Mouse (Mus musculus) splenic B cell, adult 2 months (primary cell): Measurements from ENCODE around the gene Vmn1r81.

ENCODE experiments used
- DNase-seq: peaks from one replicate; pipeline ENCODE4 v3.0.0-alpha.2; 2011; ENCODE audit warnings: low read depth, low spot score
- H3K27me3 ChIP-seq: 2 replicates; pipeline ENCODE4 v1.6.1; 2012; ENCODE audit warnings: mild to moderate bottlenecking, low read length, moderate library complexity, mixed read lengths; ENCODE audit not compliant: control insufficient read depth, poor library complexity, insufficient read depth, severe bottlenecking
- H3K36me3 ChIP-seq: 2 replicates; pipeline ENCODE4 v1.6.1; 2012; ENCODE audit warnings: mild to moderate bottlenecking, low read length, moderate library complexity, mixed read lengths; ENCODE audit not compliant: control insufficient read depth, poor library complexity, insufficient read depth, severe bottlenecking

Vmn1r81 gene

GRCm38 (mm10) chr7:12268169-12268568, at the start of gene Vmn1r81:
Vmn1r81 (minus strand) TSS chr7:12268269.
- Histone ChIP-seq H3K36me3 (no peaks in the 10 kb centered on the region), H3K27me3 (no peaks in the 10 kb centered on the region)
- no peak for DNase-seq

- no peak for DNase-seq
- H3K36me3 ChIP-seq = no peaks in the 10 kb centered on the region
- no peaks in the 10 kb centered on the region for H3K27me3 ChIP-seq
These were observed 32.1 kb upstream of the Vmn1r81 start, which contains the start of gene Vmn1r82 for GRCm38 (mm10) chr7:12300130-12300529. Vmn1r82 (plus strand) TSS chr7:12300430.

DNA sequence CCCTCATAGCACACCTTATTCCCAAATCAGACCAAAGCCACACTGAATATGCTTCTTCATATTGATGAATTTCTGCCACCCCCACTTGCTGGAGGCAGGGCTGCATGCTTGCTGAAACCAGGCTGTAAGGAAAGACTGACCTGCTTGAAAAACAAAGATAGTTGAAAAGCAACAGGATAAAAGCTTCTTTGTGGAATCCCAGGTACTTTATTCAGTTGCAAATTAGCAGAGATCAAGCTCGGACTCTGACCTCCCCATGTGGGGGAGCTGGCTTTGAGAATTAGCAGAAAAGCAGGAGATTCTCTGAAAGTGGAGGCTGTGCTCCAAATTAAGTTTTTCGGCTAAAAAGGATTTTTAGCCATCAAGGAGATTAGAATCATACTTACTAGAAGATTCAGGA, 63.9 kb downstream of the Vmn1r81 start:
- Histone ChIP-seq H3K36me3 (no peaks in the 10 kb centered on the region), H3K27me3 (no peaks in the 10 kb centered on the region)
- DNase-seq = no peak
